Mouse (Mus musculus): ENCODE data around the gene Gpr142.

DNA sequence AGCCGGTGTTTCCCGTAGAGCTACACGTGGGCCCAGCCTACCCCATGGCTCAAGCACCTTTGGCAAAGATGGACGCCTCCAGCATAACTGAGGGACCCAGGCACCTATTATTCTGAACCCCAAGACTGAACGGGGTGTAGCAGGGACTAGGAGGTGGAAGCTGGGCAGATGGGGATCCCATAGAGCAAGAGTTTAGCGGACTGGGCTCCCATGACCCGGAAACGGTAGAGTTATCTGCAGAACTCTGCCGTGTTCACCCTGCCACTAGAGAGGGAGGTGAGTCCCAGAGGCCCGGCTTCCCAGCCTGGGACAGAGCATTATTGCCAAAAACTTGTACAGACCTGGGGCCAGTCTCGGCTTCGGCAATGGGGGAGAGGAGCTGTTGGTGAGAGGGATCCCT lies 8.6 kb upstream of the Gpr142 start:
- TF ChIP-seq CTCF (IDR thresholded peaks at IDR 0.05; ENCODE audit: extremely low read depth, insufficient read length, insufficient replicate concordance, low read depth, low read length) (no peak), POLR2A (IDR thresholded peaks at IDR 0.05; ENCODE audit: low read depth, low read length) (no peak)
